Mouse (Mus musculus): ENCODE measurements at regions not wholly inside any gene's neighbourhood (a gene's known extent, or its start where the extent isn't known, plus 50 kb on each side); places are given as distances from the start of the nearest gene placed in this dataset.

GRCm38 (mm10) chr4:7688516-7688915, 550.3 kb downstream of the Car8 start:
- Histone ChIP-seq H3K4me1 (replicated peaks) (no peaks in the 10 kb centered on the region), H3K27me3 (replicated peaks) (no peaks in the 10 kb centered on the region), H3K36me3 (no peaks in the 10 kb centered on the region), H3K9ac (no peak overlapping the region), H3K4me2 (replicated peaks) (no peak overlapping the region), H3K4me3 (replicated peaks) (no peak overlapping the region), H3K27ac (no peak overlapping the region), H3K9me3 (no peaks in the 10 kb centered on the region)
- ATAC-seq, result no peak
- WGBS, result 82% methylated on average over 4 of the region's 4 CpGs

DNA sequence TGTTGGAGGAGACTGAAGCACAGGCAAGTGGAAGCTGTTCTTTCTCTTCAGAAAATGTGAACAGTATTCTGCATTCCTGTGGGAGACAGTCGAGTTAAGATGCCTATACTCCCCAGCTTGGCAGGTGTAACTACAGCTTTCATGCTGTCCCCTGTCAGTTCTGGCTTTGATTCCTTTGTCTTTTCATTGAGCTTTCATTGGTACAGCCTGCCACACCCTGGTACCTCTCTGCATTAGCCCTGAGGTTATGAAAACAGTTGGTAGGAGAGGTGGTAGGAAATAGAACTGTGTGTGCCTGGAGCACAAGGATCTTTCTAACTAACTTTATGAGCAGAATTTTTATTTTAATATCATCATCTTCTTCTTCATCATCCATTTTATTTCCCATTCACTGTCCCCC, 551.6 kb downstream of the Car8 start:
- H3K27ac ChIP-seq, result no peak overlapping the region
- no peak for ATAC-seq
- no peak overlapping the region for H3K9ac ChIP-seq
- H3K4me1 ChIP-seq (replicated peaks), result no peaks in the 10 kb centered on the region
- H3K27me3 ChIP-seq (replicated peaks), result no peaks in the 10 kb centered on the region
- H3K36me3 ChIP-seq, result no peaks in the 10 kb centered on the region
- no peak overlapping the region for H3K4me3 ChIP-seq (replicated peaks)
- H3K4me2 ChIP-seq (replicated peaks), result no peak overlapping the region
- WGBS, result 72% methylated on average over 1 of the region's 1 CpGs
- no peaks in the 10 kb centered on the region for H3K9me3 ChIP-seq

GRCm38 (mm10) chr4:7670795-7671105, 568.1 kb downstream of the Car8 start:
- Histone ChIP-seq H3K9me3 (no peaks in the 10 kb centered on the region; the same call in 1 of the 2 replicates), H3K27ac (no peak overlapping the region), H3K4me1 (replicated peaks) (no peaks in the 10 kb centered on the region), H3K4me2 (replicated peaks) (no peak overlapping the region), H3K36me3 (no peaks in the 10 kb centered on the region), H3K27me3 (replicated peaks) (no peaks in the 10 kb centered on the region), H3K9ac (no peak overlapping the region), H3K4me3 (replicated peaks) (no peak overlapping the region)
- ATAC-seq, result peak; percentile 59
- WGBS, result 57% methylated on average over 4 of the region's 4 CpGs

- 42% methylated on average over 4 of the region's 4 CpGs for whole genome bisulfite sequencing
- Histone ChIP-seq H3K4me3 (replicated peaks) (no peak overlapping the region), H3K4me2 (replicated peaks) (no peak overlapping the region), H3K27ac (no peak overlapping the region), H3K27me3 (replicated peaks) (no peaks in the 10 kb centered on the region), H3K36me3 (no peaks in the 10 kb centered on the region), H3K4me1 (replicated peaks) (no peaks in the 10 kb centered on the region), H3K9me3 (no peaks in the 10 kb centered on the region), H3K9ac (no peak overlapping the region)
- peak; percentile 84 for ATAC-seq
Measured at GRCm38 (mm10) chr4:7669992-7670794, 568.6 kb downstream of the Car8 start.

DNA sequence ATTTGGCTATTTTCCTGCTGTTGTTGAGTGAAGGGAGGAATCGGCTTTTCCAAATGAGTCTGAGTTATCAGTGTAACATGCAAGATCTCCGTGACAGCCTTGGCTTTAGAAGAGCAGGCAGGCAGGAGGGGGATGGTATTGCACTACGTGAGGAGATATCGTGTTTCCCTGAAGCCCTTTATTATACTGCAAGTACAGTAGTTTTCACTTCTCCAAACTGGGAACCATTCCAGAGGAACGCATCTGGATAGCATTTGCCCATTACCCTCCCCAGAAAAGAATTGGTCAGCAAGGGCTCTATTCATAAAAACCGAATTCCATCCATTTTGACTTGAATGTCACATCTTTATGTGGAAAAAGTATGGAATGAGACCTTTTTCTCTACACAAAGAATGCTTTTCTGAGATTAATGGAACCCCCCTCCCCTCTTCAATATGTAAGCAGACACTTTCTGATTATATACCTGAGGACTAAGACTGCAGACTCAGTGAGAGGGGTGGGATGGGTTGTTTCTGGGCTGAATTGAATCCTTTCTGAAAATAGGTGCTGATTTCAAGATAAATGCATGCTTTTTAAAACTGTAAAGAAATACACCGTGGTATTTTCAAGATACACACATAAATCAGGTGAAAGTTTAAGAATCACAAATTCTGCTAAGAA, 571.8 kb downstream of the Car8 start:
- no peak overlapping the region for H3K4me2 ChIP-seq (replicated peaks)
- H3K9ac ChIP-seq, result no peak overlapping the region
- no peaks in the 10 kb centered on the region for H3K36me3 ChIP-seq
- no peaks in the 10 kb centered on the region for H3K9me3 ChIP-seq
- H3K4me3 ChIP-seq (replicated peaks), result no peak overlapping the region
- H3K27me3 ChIP-seq (replicated peaks), result no peaks in the 10 kb centered on the region
- H3K4me1 ChIP-seq (replicated peaks), result no peaks in the 10 kb centered on the region
- ATAC-seq, result no peak; the same call in 1 of the 2 replicates
- H3K27ac ChIP-seq, result no peak overlapping the region
- 54% methylated on average over 7 of the region's 7 CpGs for WGBS

GRCm38 (mm10) chr4:7642878-7643590, 595.8 kb downstream of the Car8 start:
- Histone ChIP-seq H3K9me3 (no peaks in the 10 kb centered on the region), H3K27me3 (replicated peaks) (no peaks in the 10 kb centered on the region), H3K4me2 (replicated peaks) (no peak overlapping the region), H3K9ac (no peak overlapping the region), H3K4me3 (replicated peaks) (no peak overlapping the region), H3K4me1 (replicated peaks) (no peaks in the 10 kb centered on the region), H3K36me3 (no peaks in the 10 kb centered on the region), H3K27ac (no peak overlapping the region)
- WGBS, result 81% methylated on average over 8 of the region's 8 CpGs
- ATAC-seq, result no peak

DNA sequence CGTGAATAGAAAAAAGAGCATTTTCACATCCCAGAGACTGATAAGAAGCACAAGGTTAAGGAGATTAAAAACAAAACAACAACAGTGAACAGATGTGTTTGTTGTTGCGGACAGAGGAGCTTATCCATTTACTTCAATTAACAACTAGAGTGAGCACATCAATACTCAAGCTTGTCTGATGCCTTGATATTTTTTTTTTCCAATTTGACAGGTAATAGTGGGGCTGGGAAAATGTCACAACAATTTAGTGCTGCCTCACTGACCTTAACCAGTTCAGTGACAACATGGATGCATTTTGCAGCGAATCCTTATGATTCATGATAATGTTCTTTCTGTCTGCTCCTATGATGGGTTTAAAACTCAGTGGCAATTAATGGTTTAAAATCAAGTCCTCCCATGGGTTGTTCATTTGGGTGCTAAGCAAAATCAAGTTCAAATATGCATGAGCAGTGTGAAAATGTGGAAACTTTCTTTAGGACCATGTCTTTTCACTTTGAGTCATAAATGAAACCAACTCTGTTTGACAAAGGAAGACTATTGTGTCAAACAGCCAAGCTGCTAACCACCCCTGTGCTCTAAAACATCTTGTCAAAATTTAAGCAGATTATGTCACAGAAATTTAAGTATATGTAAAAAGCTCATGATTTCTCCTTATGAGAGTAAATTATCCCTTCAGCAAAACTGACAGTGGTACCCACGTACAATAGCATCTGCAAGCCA, 641.0 kb downstream of the Car8 start:
- H3K9ac ChIP-seq, result no peak overlapping the region
- WGBS, result 67% methylated on average over 4 of the region's 4 CpGs

DNA sequence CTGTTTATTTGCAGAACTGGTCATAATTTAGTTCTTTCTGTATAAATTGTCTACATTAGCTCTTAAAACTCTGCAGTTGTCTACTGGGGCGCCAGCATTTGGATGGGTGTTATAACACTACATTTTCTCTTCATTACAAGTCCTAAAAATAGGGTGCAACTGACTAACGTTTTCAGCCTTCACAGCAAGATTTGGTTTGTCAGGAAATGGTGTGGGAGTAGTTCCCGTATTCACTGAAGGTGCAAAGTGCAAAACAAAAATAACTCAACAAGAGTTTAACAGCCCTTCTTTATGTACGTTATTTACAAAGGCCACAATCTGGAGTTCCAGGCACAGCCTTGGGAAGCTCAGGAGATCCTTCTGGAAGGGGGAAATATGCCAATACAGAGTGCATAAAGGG, 642.7 kb downstream of the Car8 start:
- H3K4me1 ChIP-seq (replicated peaks), result no peaks in the 10 kb centered on the region
- H3K36me3 ChIP-seq, result no peaks in the 10 kb centered on the region
- no peak overlapping the region for H3K4me3 ChIP-seq (replicated peaks)
- no peaks in the 10 kb centered on the region for H3K9me3 ChIP-seq
- no peaks in the 10 kb centered on the region for H3K27me3 ChIP-seq (replicated peaks)
- no peak overlapping the region for H3K4me2 ChIP-seq (replicated peaks)
- no peak overlapping the region for H3K9ac ChIP-seq
- 44% methylated on average over 4 of the region's 4 CpGs for WGBS
- ATAC-seq, result no peak
- 0 out of 2 replicates have a peak overlapping the region, but pooled peaks have one; percentile 29 for H3K27ac ChIP-seq

More for the DNA sequence above, 641.0 kb downstream of the Car8 start:
- H3K36me3 ChIP-seq, result no peaks in the 10 kb centered on the region
- H3K9me3 ChIP-seq, result no peaks in the 10 kb centered on the region
- no peak for ATAC-seq
- H3K27me3 ChIP-seq (replicated peaks), result no peaks in the 10 kb centered on the region
- no peaks in the 10 kb centered on the region for H3K4me1 ChIP-seq (replicated peaks)
- no peak overlapping the region for H3K27ac ChIP-seq
- H3K4me2 ChIP-seq (replicated peaks), result no peak overlapping the region
- H3K4me3 ChIP-seq (replicated peaks), result no peak overlapping the region

GRCm38 (mm10) chr4:7583851-7584250, 655.0 kb downstream of the Car8 start:
- H3K9ac ChIP-seq, result no peak overlapping the region
- H3K4me2 ChIP-seq (replicated peaks), result no peak overlapping the region
- no peaks in the 10 kb centered on the region for H3K9me3 ChIP-seq
- H3K36me3 ChIP-seq, result no peaks in the 10 kb centered on the region
- no peak overlapping the region for H3K4me3 ChIP-seq (replicated peaks)
- H3K27me3 ChIP-seq (replicated peaks), result no peaks in the 10 kb centered on the region
- no peaks in the 10 kb centered on the region for H3K4me1 ChIP-seq (replicated peaks)
- whole genome bisulfite sequencing, result 88% methylated on average over 4 of the region's 4 CpGs
- ATAC-seq, result no peak
- no peak overlapping the region for H3K27ac ChIP-seq

DNA sequence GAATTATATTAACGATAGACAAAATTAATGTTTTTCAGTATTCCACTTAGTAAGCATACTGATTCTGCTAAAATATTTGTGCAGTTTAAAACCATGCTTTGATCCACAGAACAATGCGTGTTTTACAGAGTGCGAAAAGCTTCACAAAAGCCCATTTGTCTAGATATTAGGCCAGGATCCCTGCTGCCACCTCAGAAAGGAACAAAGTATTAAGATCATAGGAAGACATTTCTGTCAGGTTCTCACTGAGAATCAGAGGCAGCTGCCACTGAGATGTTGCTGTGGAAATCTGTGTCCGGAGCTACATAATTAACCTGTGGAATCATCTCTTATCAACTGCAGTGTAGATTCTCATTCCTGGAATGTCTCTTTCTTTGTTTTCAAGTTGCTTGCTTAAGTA, 656.9 kb downstream of the Car8 start:
- H3K27me3 ChIP-seq (replicated peaks), result no peaks in the 10 kb centered on the region
- no peak for ATAC-seq
- H3K4me2 ChIP-seq (replicated peaks), result no peak overlapping the region
- H3K9ac ChIP-seq, result no peak overlapping the region
- no peaks in the 10 kb centered on the region for H3K4me1 ChIP-seq (replicated peaks)
- H3K9me3 ChIP-seq, result no peaks in the 10 kb centered on the region
- 73% methylated on average over 4 of the region's 4 CpGs for WGBS
- no peak overlapping the region for H3K27ac ChIP-seq
- H3K4me3 ChIP-seq (replicated peaks), result no peak overlapping the region
- no peaks in the 10 kb centered on the region for H3K36me3 ChIP-seq

GRCm38 (mm10) chr4:7581220-7581916, 657.5 kb downstream of the Car8 start:
- no peak overlapping the region for H3K4me2 ChIP-seq (replicated peaks)
- no peak for ATAC-seq
- H3K4me1 ChIP-seq (replicated peaks), result no peaks in the 10 kb centered on the region
- H3K27me3 ChIP-seq (replicated peaks), result no peaks in the 10 kb centered on the region
- no peak overlapping the region for H3K4me3 ChIP-seq (replicated peaks)
- H3K9ac ChIP-seq, result no peak overlapping the region
- H3K9me3 ChIP-seq, result no peaks in the 10 kb centered on the region
- H3K27ac ChIP-seq, result no peak overlapping the region
- WGBS, result 41% methylated on average over 8 of the region's 8 CpGs
- H3K36me3 ChIP-seq, result no peaks in the 10 kb centered on the region
